ENCODE assay signal across 26 mouse cellular contexts in genomic region chr1:87309621-87310020, GRCm38 (mm10). TPM values are rescaled to one million over a fixed set of nuclear protein-coding genes. Genes with fewer than 3 reads are reported as not detected.
DNase-seq lines count a peak whose midpoint lies in the region; ATAC-seq lines count a peak whose summit lies in the region.
"Had no signal": no experiment of that assay in that cellular context is flagged by ENCODE, and none has a peak within 500 bp of the region (broad histone marks: within the 10 kb centered on the region; RNA-seq: fewer than 3 reads in every experiment).

No protein-coding gene starts in this region.

- peak; percentile 31 for DNase-seq in hindbrain, embryonic 10.5 days (ENCODE audit: low spot score)
- no peak for DNase-seq in hindbrain, embryonic 14.5 days (ENCODE audit: low spot score)
- peak; percentile 27 to 49 for DNase-seq in kidney, postnatal 25 days
- peak; percentile 36 for DNase-seq in R1 (ENCODE audit: low read depth, low spot score)
- peak; percentile 22 for DNase-seq in embryo, embryonic 9.5 days (ENCODE audit: extremely low spot score)
- DNase-seq in retina, embryonic 14.5 days (ENCODE audit: low spot score), result no peak
- DNase-seq in urinary bladder, postnatal 4 days (ENCODE audit: low spot score in 2 of 2), result no peak
- DNase-seq: adrenal gland, postnatal 10 days; cerebellum, adult 11 months; cerebellum, adult 9-10 months; cerebellum, postnatal 36 days; gastrocnemius, postnatal 14 days; heart, postnatal 14 days; layer of hippocampus, adult 9-11 months; lung, embryonic 14.5 days; lung, postnatal 14 days; thymus, adult 2 months; thymus, postnatal 36 days had no signal

- H3K9ac ChIP-seq in hindbrain, embryonic 14.5 days, result no peak overlapping the region
- no peak overlapping the region for H3K9ac ChIP-seq in kidney, embryonic 16.5 days (replicated peaks; ENCODE audit: low read length)
- H3K9ac ChIP-seq: limb, embryonic 15.5 days; liver, embryonic 14.5 days; lung, embryonic 14.5 days; neural tube, embryonic 13.5 days had no signal

- H3K4me2 ChIP-seq in hindbrain, embryonic 14.5 days (replicated peaks), result no peak overlapping the region
- no peak overlapping the region for H3K4me2 ChIP-seq in kidney, embryonic 16.5 days (replicated peaks; ENCODE audit: low read depth, low read length)
- H3K4me2 ChIP-seq: limb, embryonic 15.5 days; lung, embryonic 14.5 days; neural tube, embryonic 13.5 days had no signal

- 68% methylated on average over 16 of the region's 16 CpGs for WGBS in hindbrain, embryonic 10.5 days
- WGBS in hindbrain, embryonic 14.5 days, result 77% methylated on average over 16 of the region's 16 CpGs
- WGBS in kidney, embryonic 16.5 days, result 79% methylated on average over 16 of the region's 16 CpGs

- no peak overlapping the region for H3K27ac ChIP-seq in hindbrain, embryonic 10.5 days
- no peak overlapping the region for H3K27ac ChIP-seq in hindbrain, embryonic 14.5 days
- H3K27ac ChIP-seq in kidney, embryonic 16.5 days (ENCODE audit: low read length), result no peak overlapping the region
- H3K27ac ChIP-seq: limb, embryonic 10.5 days; limb, embryonic 15.5 days; liver, embryonic 14.5 days; neural tube, embryonic 13.5 days had no signal

- peaks cover 12% of the 10 kb centered on the region; the same call in 1 of the 2 replicates for H3K4me1 ChIP-seq in hindbrain, embryonic 10.5 days (replicated peaks)
- H3K4me1 ChIP-seq in hindbrain, embryonic 14.5 days (replicated peaks; ENCODE audit: control insufficient read depth, insufficient read depth, low read length), result no peaks in the 10 kb centered on the region
- H3K4me1 ChIP-seq in kidney, embryonic 16.5 days (ENCODE audit: insufficient read depth, low read length), result no peaks in the 10 kb centered on the region
- H3K4me1 ChIP-seq: limb, embryonic 10.5 days; limb, embryonic 15.5 days; neural tube, embryonic 13.5 days had no signal

- no peaks in the 10 kb centered on the region for H3K27me3 ChIP-seq in hindbrain, embryonic 10.5 days (ENCODE audit: insufficient read depth, poor library complexity, severe bottlenecking)
- H3K27me3 ChIP-seq in hindbrain, embryonic 14.5 days (ENCODE audit: control insufficient read depth, insufficient read depth, low read length), result no peaks in the 10 kb centered on the region
- H3K27me3 ChIP-seq in kidney, embryonic 16.5 days (ENCODE audit: insufficient read depth, low read length), result no peaks in the 10 kb centered on the region
- H3K27me3 ChIP-seq: CH12.LX; limb, embryonic 15.5 days; neural tube, embryonic 13.5 days had no signal

- H3K9me3 ChIP-seq in hindbrain, embryonic 10.5 days, result no peaks in the 10 kb centered on the region
- no peaks in the 10 kb centered on the region for H3K9me3 ChIP-seq in hindbrain, embryonic 14.5 days (ENCODE audit: control insufficient read depth, low read length)
- H3K9me3 ChIP-seq in kidney, embryonic 16.5 days (ENCODE audit: low read length), result no peaks in the 10 kb centered on the region
- H3K9me3 ChIP-seq: limb, embryonic 10.5 days; limb, embryonic 15.5 days; neural tube, embryonic 13.5 days had no signal

- H3K4me3 ChIP-seq in hindbrain, embryonic 10.5 days, result no peak overlapping the region
- no peak overlapping the region for H3K4me3 ChIP-seq in hindbrain, embryonic 14.5 days (replicated peaks; ENCODE audit: low read length)
- no peak overlapping the region for H3K4me3 ChIP-seq in kidney, embryonic 16.5 days (ENCODE audit: low read length)
- H3K4me3 ChIP-seq: limb, embryonic 10.5 days; limb, embryonic 15.5 days; neural tube, embryonic 13.5 days had no signal

- ATAC-seq in hindbrain, embryonic 14.5 days (ENCODE audit: low FRiP score), result no peak
- ATAC-seq in kidney, embryonic 16.5 days (ENCODE audit: low FRiP score, low TSS enrichment), result no peak
- ATAC-seq: forebrain, embryonic 14.5 days had no signal

- no peaks in the 10 kb centered on the region for H3K36me3 ChIP-seq in hindbrain, embryonic 10.5 days
- H3K36me3 ChIP-seq in hindbrain, embryonic 14.5 days (replicated peaks; ENCODE audit: control insufficient read depth, insufficient read depth), result no peaks in the 10 kb centered on the region
- H3K36me3 ChIP-seq in kidney, embryonic 16.5 days (ENCODE audit: insufficient read depth, low read length), result no peaks in the 10 kb centered on the region
- H3K36me3 ChIP-seq: limb, embryonic 10.5 days; limb, embryonic 15.5 days; neural tube, embryonic 13.5 days had no signal

RNA-seq across cellular contexts. Expression of gene Gigyf2, which starts 17.2 kb away (rescaled TPM):
- 46.1 and 48.1 TPM in 2 replicates for polyA plus RNA-seq in hindbrain, embryonic 10.5 days (2016; fragmentation: Nextera tagmentation; extraction: Ambion mirVana)
- 59.3 and 69.2 TPM in 2 replicates for polyA plus RNA-seq in hindbrain, embryonic 14.5 days (2014; fragmentation: Nextera tagmentation; extraction: Ambion mirVana)
- 59.2 and 68.3 TPM in 2 replicates for polyA plus RNA-seq in kidney, embryonic 16.5 days (2015; fragmentation: Nextera tagmentation; extraction: Ambion mirVana)

RNA-seq across cellular contexts. Expression of gene Efhd1, which starts 45.5 kb away (rescaled TPM):
- polyA plus RNA-seq in hindbrain, embryonic 10.5 days (2016; fragmentation: Nextera tagmentation; extraction: Ambion mirVana), result 0.14 and 0.49 TPM in 2 replicates
- polyA plus RNA-seq in hindbrain, embryonic 14.5 days (2014; fragmentation: Nextera tagmentation; extraction: Ambion mirVana), result 1.6 and 1.7 TPM in 2 replicates
- 7.3 and 8.5 TPM in 2 replicates for polyA plus RNA-seq in kidney, embryonic 16.5 days (2015; fragmentation: Nextera tagmentation; extraction: Ambion mirVana)
- polyA plus RNA-seq: heart, embryonic 14.5 days; liver, embryonic 14.5 days; lung, embryonic 14.5 days had no signal

Comparison
In these comparisons a context has a peak if more than half of its experiments do, and no peak if none do; other contexts are left out.
1. DNase-seq: peak in hindbrain, embryonic 10.5 days (single experiment), kidney, postnatal 25 days (2 of 2), R1 (single experiment) and embryo, embryonic 9.5 days (single experiment); none in hindbrain, embryonic 14.5 days (single experiment), retina, embryonic 14.5 days (single experiment) and urinary bladder, postnatal 4 days (0 of 2).